Mouse (Mus musculus): ENCODE results near the gene Tmed9. TPM values are rescaled to one million over a fixed set of nuclear protein-coding genes. Genes with fewer than 3 reads are reported as not detected.
"Not testable (repeated sequence)": the region's sequence is repeated elsewhere in the genome, so short reads cannot be mapped to it uniquely, and the experiment has no call there.

The Tmed9 gene
- polyA plus RNA-seq, 1 experiment from 2014 or later: 136 TPM

- ATAC-seq (ENCODE audit: low FRiP score, low TSS enrichment) (no peak), DNase-seq (ENCODE audit: low spot score) (no peak)
- Histone ChIP-seq H3K4me1 (replicated peaks; ENCODE audit: control insufficient read depth, insufficient read depth) (no peaks in the 10 kb centered on the region), H3K27ac (replicated peaks) (no peak overlapping the region), H3K4me3 (ENCODE audit: low read depth, low read length) (no peak overlapping the region), H3K9me3 (ENCODE audit: control insufficient read depth, low read length) (no peaks in the 10 kb centered on the region), H3K9ac (ENCODE audit: low read length) (no peak overlapping the region), H3K27me3 (ENCODE audit: control insufficient read depth, insufficient read depth, low read length) (no peaks in the 10 kb centered on the region), H3K36me3 (ENCODE audit: control insufficient read depth, insufficient read depth, low read length) (no peaks in the 10 kb centered on the region), H3K4me2 (replicated peaks; ENCODE audit: low read depth) (no peak overlapping the region)
- 61% methylated on average over 5 of the region's 5 CpGs for WGBS
- TF ChIP-seq EP300 (optimal IDR thresholded peaks at IDR 0.05) (no peak), CTCF (IDR thresholded peaks at IDR 0.05; ENCODE audit: low read depth) (no peak)
These were observed 2.4 kb downstream of the Tmed9 start for GRCm38 (mm10) chr13:55575932-55576331.

GRCm38 (mm10) chr13:55576872-55577271 is 3.3 kb downstream of the Tmed9 start:
- H3K27ac ChIP-seq (replicated peaks); H3K4me3 ChIP-seq (ENCODE audit: low read depth, low read length); H3K9ac ChIP-seq (ENCODE audit: low read length); H3K4me2 ChIP-seq (replicated peaks; ENCODE audit: low read depth); H3K4me1 ChIP-seq (replicated peaks; ENCODE audit: control insufficient read depth, insufficient read depth); H3K9me3 ChIP-seq (ENCODE audit: control insufficient read depth, low read length); ATAC-seq (ENCODE audit: low FRiP score, low TSS enrichment); H3K36me3 ChIP-seq (ENCODE audit: control insufficient read depth, insufficient read depth, low read length); H3K27me3 ChIP-seq (ENCODE audit: control insufficient read depth, insufficient read depth, low read length); DNase-seq (ENCODE audit: low spot score): not testable (repeated sequence)
- WGBS: 67% methylated on average over 7 of the region's 7 CpGs

- no peak for TF ChIP-seq CTCF (IDR thresholded peaks at IDR 0.05; ENCODE audit: low read depth)
- TF ChIP-seq EP300 (optimal IDR thresholded peaks at IDR 0.05): no peak
- Histone ChIP-seq H3K9ac (ENCODE audit: low read length) (no peak overlapping the region), H3K36me3 (ENCODE audit: control insufficient read depth, insufficient read depth, low read length) (no peaks in the 10 kb centered on the region), H3K27me3 (ENCODE audit: control insufficient read depth, insufficient read depth, low read length) (no peaks in the 10 kb centered on the region), H3K4me1 (replicated peaks; ENCODE audit: control insufficient read depth, insufficient read depth) (no peaks in the 10 kb centered on the region), H3K4me3 (ENCODE audit: low read depth, low read length) (no peak overlapping the region), H3K27ac (replicated peaks) (no peak overlapping the region), H3K4me2 (replicated peaks; ENCODE audit: low read depth) (no peak overlapping the region), H3K9me3 (ENCODE audit: control insufficient read depth, low read length) (no peaks in the 10 kb centered on the region)
- DNase-seq (ENCODE audit: low spot score): no peak
- ATAC-seq (ENCODE audit: low FRiP score, low TSS enrichment): no peak
- 76% methylated on average over 4 of the region's 4 CpGs for WGBS
These were observed 4.6 kb downstream of the Tmed9 start for GRCm38 (mm10) chr13:55578086-55578485.

DNA sequence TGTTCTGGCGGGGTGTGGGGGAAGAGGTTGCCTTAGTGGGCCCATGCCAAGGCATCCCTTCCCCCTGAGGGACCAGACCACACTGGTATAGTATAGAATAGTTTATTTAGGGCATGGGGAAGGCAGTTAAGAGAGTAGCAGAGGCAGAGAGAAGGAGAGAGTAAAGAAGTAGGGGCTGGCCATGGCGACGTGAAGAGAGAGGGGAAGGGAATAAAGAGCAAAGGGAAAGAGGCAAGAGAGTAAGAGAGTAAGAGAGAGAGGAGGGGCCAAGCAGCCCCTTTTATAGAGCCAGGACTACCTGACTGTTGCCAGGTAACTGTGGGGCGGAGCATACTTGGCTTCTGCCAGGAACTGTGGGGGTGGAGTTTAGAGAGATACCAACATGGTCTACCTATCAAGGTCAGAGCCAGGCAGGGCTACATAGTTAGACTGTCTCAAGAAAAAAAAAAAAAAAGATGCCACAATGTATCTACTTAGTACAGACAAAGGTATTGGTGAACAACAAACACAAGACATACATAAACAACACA is 18.5 kb downstream of the Tmed9 start:
- WGBS: 72% methylated on average over 4 of the region's 4 CpGs
- Histone ChIP-seq H3K4me2 (replicated peaks; ENCODE audit: low read depth) (no peak overlapping the region), H3K27me3 (ENCODE audit: control insufficient read depth, insufficient read depth, low read length) (no peaks in the 10 kb centered on the region), H3K9ac (ENCODE audit: low read length) (no peak overlapping the region), H3K27ac (replicated peaks) (no peak overlapping the region), H3K4me3 (ENCODE audit: low read depth, low read length) (no peak overlapping the region), H3K4me1 (replicated peaks; ENCODE audit: control insufficient read depth, insufficient read depth) (no peaks in the 10 kb centered on the region), H3K36me3 (ENCODE audit: control insufficient read depth, insufficient read depth, low read length) (peaks cover 17% of the 10 kb centered on the region), H3K9me3 (ENCODE audit: control insufficient read depth, low read length) (no peaks in the 10 kb centered on the region)
- TF ChIP-seq CTCF (IDR thresholded peaks at IDR 0.05; ENCODE audit: low read depth): no peak
- TF ChIP-seq EP300 (optimal IDR thresholded peaks at IDR 0.05): no peak
- DNase-seq (ENCODE audit: low spot score): no peak
- ATAC-seq (ENCODE audit: low FRiP score, low TSS enrichment): peak; percentile 11; the same call in 1 of the 2 replicates

DNA sequence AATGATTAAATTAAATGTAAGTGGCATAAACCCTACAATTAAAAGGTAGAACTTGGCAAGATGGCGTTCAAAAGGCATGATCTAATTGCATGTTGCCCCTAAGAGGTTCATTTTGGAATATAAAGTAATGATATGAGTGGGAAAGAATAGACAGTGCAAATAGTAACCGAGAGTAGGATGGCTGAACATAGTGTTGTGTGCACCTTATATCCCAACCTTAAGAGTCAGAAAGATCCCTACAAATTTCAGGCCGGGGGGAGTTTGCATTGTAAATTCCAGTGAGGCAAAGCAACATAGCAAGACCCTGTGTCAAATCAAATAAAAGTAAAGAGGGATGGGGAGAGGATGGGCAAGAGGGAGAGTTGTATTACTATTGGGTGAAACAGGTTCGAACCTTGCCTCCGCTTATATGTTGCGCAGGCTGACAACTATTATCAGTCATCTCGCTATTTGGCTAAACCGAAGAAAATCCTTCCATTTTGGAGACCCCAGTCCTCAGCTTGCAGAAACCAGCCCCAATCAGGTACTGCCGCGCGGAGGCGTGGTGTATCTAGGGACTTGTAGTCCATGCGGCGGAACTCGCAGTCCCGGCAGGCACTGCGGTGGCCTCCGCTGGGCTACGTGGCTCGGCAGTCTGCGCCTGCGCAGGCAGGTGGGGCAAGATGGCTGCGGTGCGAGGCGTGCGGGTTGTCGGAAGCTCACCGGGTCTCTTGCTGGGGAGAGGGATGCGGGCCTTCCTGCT is 19.2 kb downstream of the Tmed9 start:
- H3K9ac ChIP-seq (ENCODE audit: low read length): peak overlapping the region; percentile 83
- H3K4me3 ChIP-seq (ENCODE audit: low read depth, low read length): peak overlapping the region; percentile 83
- H3K36me3 ChIP-seq (ENCODE audit: control insufficient read depth, insufficient read depth, low read length): peaks cover 17% of the 10 kb centered on the region
- no peaks in the 10 kb centered on the region for H3K9me3 ChIP-seq (ENCODE audit: control insufficient read depth, low read length)
- DNase-seq (ENCODE audit: low spot score) (peak; percentile 97), ATAC-seq (ENCODE audit: low FRiP score, low TSS enrichment) (peak; percentile 98)
- peak overlapping the region; percentile 73 for H3K27ac ChIP-seq (replicated peaks)
- TF ChIP-seq CTCF (IDR thresholded peaks at IDR 0.05; ENCODE audit: low read depth) (peak; percentile 50), EP300 (optimal IDR thresholded peaks at IDR 0.05) (no peak)
- H3K4me1 ChIP-seq (replicated peaks; ENCODE audit: control insufficient read depth, insufficient read depth): no peaks in the 10 kb centered on the region
- no peaks in the 10 kb centered on the region for H3K27me3 ChIP-seq (ENCODE audit: control insufficient read depth, insufficient read depth, low read length)
- peak overlapping the region; percentile 76 for H3K4me2 ChIP-seq (replicated peaks; ENCODE audit: low read depth)
- WGBS: 5% methylated on average over 29 of the region's 29 CpGs

- WGBS: under 1% methylated on average over 31 of the region's 31 CpGs
- Histone ChIP-seq H3K36me3 (ENCODE audit: control insufficient read depth, insufficient read depth, low read length) (peaks cover 17% of the 10 kb centered on the region), H3K4me2 (replicated peaks; ENCODE audit: low read depth) (peak overlapping the region; percentile 76), H3K4me3 (ENCODE audit: low read depth, low read length) (peak overlapping the region; percentile 83), H3K27me3 (ENCODE audit: control insufficient read depth, insufficient read depth, low read length) (no peaks in the 10 kb centered on the region), H3K9ac (ENCODE audit: low read length) (peak overlapping the region; percentile 83), H3K27ac (replicated peaks) (peak overlapping the region; percentile 73), H3K4me1 (replicated peaks; ENCODE audit: control insufficient read depth, insufficient read depth) (no peaks in the 10 kb centered on the region), H3K9me3 (ENCODE audit: control insufficient read depth, low read length) (no peaks in the 10 kb centered on the region)
- no peak for TF ChIP-seq EP300 (optimal IDR thresholded peaks at IDR 0.05)
- TF ChIP-seq CTCF (IDR thresholded peaks at IDR 0.05; ENCODE audit: low read depth): no peak
- DNase-seq (ENCODE audit: low spot score) (no peak), ATAC-seq (ENCODE audit: low FRiP score, low TSS enrichment) (peak; percentile 51)
These were observed 19.8 kb downstream of the Tmed9 start for GRCm38 (mm10) chr13:55593254-55593747.
